Mouse (Mus musculus) left cerebral cortex, adult 8-10 months (tissue): ENCODE data around the gene Dnph1. TPM values are rescaled to one million over a fixed set of nuclear protein-coding genes. Genes with fewer than 3 reads are reported as not detected.

ENCODE experiments used
- total RNA-seq, 4 experiments: library from RNA; stranded (reverse); gene quantifications; 2 replicates each; pipeline ENCODE4 v1.2.4; 2022

Gene Dnph1
- total RNA-seq, 4 experiments from 2014 or later = 3.0 to 5.4 (median 4.8) TPM

Other genes with a start within 250 kb of the Dnph1 start
- gene Polr1c, start 248.7 kb upstream of the Dnph1 start, total RNA-seq = 10 to 100 TPM; 35.4 to 42.3 (median 40.2) TPM
- gene Yipf3, start 248.6 kb upstream of the Dnph1 start, total RNA-seq = 10 to 100 TPM; 72.8 to 90.6 (median 79.7) TPM
- gene Lrrc73, start 243.2 kb upstream of the Dnph1 start, total RNA-seq = 10 to 100 TPM; 50.2 to 55.0 (median 53.3) TPM
- 10 to 100 TPM; 37.5 to 43.9 (median 42.3) TPM for gene Tjap1, start 213.7 kb upstream of the Dnph1 start, total RNA-seq
- gene Dlk2, start 199.3 kb upstream of the Dnph1 start, total RNA-seq = 10 to 100 TPM; 43.9 to 52.8 (median 50.2) TPM
- 10 to 100 TPM in 2 of 4 experiments, 1 to 10 TPM in 2; 8.8 to 12.0 (median 10.4) TPM for gene Abcc10, start 168.4 kb upstream of the Dnph1 start, total RNA-seq
- gene Zfp318, start 113.0 kb upstream of the Dnph1 start, total RNA-seq = 10 to 100 TPM; 56.7 to 67.4 (median 63.1) TPM
- gene Crip3, start 67.8 kb upstream of the Dnph1 start, total RNA-seq = 1 to 10 TPM; 2.0 to 3.0 (median 2.5) TPM
- gene Slc22a7, start 58.3 kb upstream of the Dnph1 start, total RNA-seq = under 1 TPM; 0.53 to 0.78 (median 0.66) TPM
- 100 to 1,000 TPM; 110 to 125 (median 119) TPM for gene Ttbk1, start 9.0 kb upstream of the Dnph1 start, total RNA-seq
- gene Cul9, start 49.7 kb downstream of the Dnph1 start, total RNA-seq = 10 to 100 TPM; 62.1 to 68.2 (median 66.4) TPM
- gene Srf, start 59.5 kb downstream of the Dnph1 start, total RNA-seq = 10 to 100 TPM; 57.3 to 61.0 (median 60.6) TPM
- gene Ptk7, start 132.8 kb downstream of the Dnph1 start, total RNA-seq = 10 to 100 TPM; 11.2 to 12.9 (median 11.8) TPM
- 10 to 100 TPM; 20.8 to 23.4 (median 22.5) TPM for gene Klc4, start 149.3 kb downstream of the Dnph1 start, total RNA-seq
- 10 to 100 TPM; 54.2 to 66.0 (median 59.1) TPM for gene Mrpl2, start 149.5 kb downstream of the Dnph1 start, total RNA-seq
- 10 to 100 TPM; 28.0 to 33.6 (median 32.5) TPM for gene Cul7, start 153.6 kb downstream of the Dnph1 start, total RNA-seq
- 10 to 100 TPM; 16.6 to 19.3 (median 17.9) TPM for gene Rrp36, start 177.6 kb downstream of the Dnph1 start, total RNA-seq
- gene Mea1, start 182.1 kb downstream of the Dnph1 start, total RNA-seq = 100 to 1,000 TPM; 108 to 117 (median 113) TPM
- gene Klhdc3, start 184.2 kb downstream of the Dnph1 start, total RNA-seq = 100 to 1,000 TPM; 175 to 193 (median 189) TPM
- 10 to 100 TPM; 90.0 to 95.9 (median 92.0) TPM for gene Ppp2r5d, start 208.4 kb downstream of the Dnph1 start, total RNA-seq
- 10 to 100 TPM; 43.0 to 46.5 (median 45.4) TPM for gene Pex6, start 214.8 kb downstream of the Dnph1 start, total RNA-seq
- gene Gnmt, start 232.5 kb downstream of the Dnph1 start, total RNA-seq = under 1 TPM in 3 of 4 experiments, not detected in 1; 0.43 to 0.74 (median 0.63) TPM